ENCODE assay signal across 30 mouse cellular contexts in the genomic region with DNA sequence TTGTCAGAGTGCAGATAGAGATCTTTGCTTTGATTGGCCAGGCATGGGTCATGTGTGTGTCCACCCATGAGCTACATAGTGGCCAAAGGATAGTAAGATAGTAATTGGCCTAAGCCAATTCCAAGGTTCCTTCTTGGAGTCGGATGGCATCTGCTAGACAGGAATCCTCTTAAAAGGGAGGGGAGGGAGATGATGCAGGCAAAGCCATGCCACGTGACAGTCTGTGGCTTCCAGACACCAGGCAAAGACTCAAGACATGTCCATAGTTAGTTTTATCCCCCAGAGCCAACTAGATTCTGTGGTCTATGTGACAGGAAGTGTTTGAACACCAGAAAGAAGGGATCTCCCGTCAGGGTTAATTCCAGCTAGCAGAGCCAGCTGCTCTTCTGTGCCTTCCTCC. TPM values are rescaled to one million over a fixed set of nuclear protein-coding genes. Genes with fewer than 3 reads are reported as not detected.
DNase-seq lines count a peak whose midpoint lies in the region; ATAC-seq lines count a peak whose summit lies in the region.
"Had no signal": no experiment of that assay in that cellular context is flagged by ENCODE, and none has a peak within 500 bp of the region (broad histone marks: within the 10 kb centered on the region; RNA-seq: fewer than 3 reads in every experiment).

No protein-coding gene starts in this region.

- no peaks in the 10 kb centered on the region for H3K9me3 ChIP-seq in megakaryocyte, embryonic 14.5 days
- H3K9me3 ChIP-seq in intestine, embryonic 15.5 days: no peaks in the 10 kb centered on the region
- H3K9me3 ChIP-seq: embryonic facial prominence, embryonic 15.5 days; forebrain, embryonic 13.5 days; heart, embryonic 10.5 days; heart, embryonic 15.5 days; hindbrain, embryonic 13.5 days; limb, embryonic 13.5 days; lung, embryonic 15.5 days; midbrain, embryonic 15.5 days; neural tube, embryonic 12.5 days; stomach, embryonic 15.5 days had no signal

- peak overlapping the region; percentile 86 for H3K4me3 ChIP-seq in megakaryocyte, embryonic 14.5 days (replicated peaks)
- H3K4me3 ChIP-seq in intestine, embryonic 15.5 days (replicated peaks): no peak overlapping the region
- H3K4me3 ChIP-seq: embryonic facial prominence, embryonic 15.5 days; forebrain, embryonic 13.5 days; heart, embryonic 10.5 days; heart, embryonic 15.5 days; hindbrain, embryonic 13.5 days; layer of hippocampus, adult 2 months; left cerebral cortex, adult 2 months; limb, embryonic 13.5 days; lung, embryonic 15.5 days; midbrain, embryonic 15.5 days; neural tube, embryonic 12.5 days; stomach, embryonic 15.5 days had no signal

- DNase-seq in 416B (ENCODE audit: low read depth): peak; percentile 77
- DNase-seq in Muller cell, postnatal 12 days (ENCODE audit: inconsistent ontology term): peak; percentile 22
- peak; percentile 28 for DNase-seq in naive thymus-derived CD4-positive, alpha-beta T cell, adult 2 months (ENCODE audit: low read depth)
- DNase-seq in gastrocnemius, postnatal 14 days: no peak
- DNase-seq: adrenal gland, adult 8-10 months; cerebellum, adult 11-12 months; cerebellum, adult 9-11 months; gastrocnemius, postnatal 10 days; heart, adult 11 months; kidney, adult 11 months; kidney, postnatal 36 days; right cerebral cortex, postnatal 25 days; thymus, adult 18-20 months; thymus, postnatal 4 days had no signal

- no peak for ATAC-seq in megakaryocyte, adult 5-6 weeks (ENCODE audit: poor library complexity, severe bottlenecking)
- no peak for ATAC-seq in intestine, embryonic 15.5 days
- ATAC-seq: forebrain, embryonic 13.5 days; midbrain, embryonic 15.5 days had no signal

- 54% methylated on average over 3 of the region's 3 CpGs for WGBS in intestine, embryonic 15.5 days

- no peak overlapping the region for H3K9ac ChIP-seq in intestine, embryonic 15.5 days
- H3K9ac ChIP-seq: embryonic facial prominence, embryonic 15.5 days; forebrain, embryonic 13.5 days; heart, embryonic 15.5 days; hindbrain, embryonic 13.5 days; limb, embryonic 13.5 days; lung, embryonic 15.5 days; midbrain, embryonic 15.5 days; neural tube, embryonic 12.5 days; stomach, embryonic 15.5 days had no signal

- no peak overlapping the region for H3K27ac ChIP-seq in intestine, embryonic 15.5 days
- H3K27ac ChIP-seq: embryonic facial prominence, embryonic 15.5 days; forebrain, embryonic 13.5 days; heart, embryonic 10.5 days; heart, embryonic 15.5 days; hindbrain, embryonic 13.5 days; layer of hippocampus, adult 2 months; left cerebral cortex, adult 2 months; limb, embryonic 13.5 days; lung, embryonic 15.5 days; midbrain, embryonic 15.5 days; neural tube, embryonic 12.5 days; stomach, embryonic 15.5 days had no signal

- H3K4me2 ChIP-seq in intestine, embryonic 15.5 days (replicated peaks): no peak overlapping the region
- H3K4me2 ChIP-seq: embryonic facial prominence, embryonic 15.5 days; forebrain, embryonic 13.5 days; heart, embryonic 15.5 days; hindbrain, embryonic 13.5 days; limb, embryonic 13.5 days; liver, embryonic 11.5 days; lung, embryonic 15.5 days; midbrain, embryonic 15.5 days; neural tube, embryonic 12.5 days; stomach, embryonic 15.5 days had no signal

- peaks cover 4% of the 10 kb centered on the region for H3K36me3 ChIP-seq in megakaryocyte, embryonic 14.5 days (replicated peaks; ENCODE audit: low read length)
- H3K36me3 ChIP-seq in intestine, embryonic 15.5 days: no peaks in the 10 kb centered on the region
- H3K36me3 ChIP-seq: embryonic facial prominence, embryonic 15.5 days; heart, embryonic 10.5 days; heart, embryonic 15.5 days; hindbrain, embryonic 13.5 days; limb, embryonic 13.5 days; lung, embryonic 15.5 days; midbrain, embryonic 15.5 days; neural tube, embryonic 12.5 days; stomach, embryonic 15.5 days had no signal

- intact Hi-C loops in gastrocnemius, postnatal 14 days (cut with DNase I; ENCODE audit: low total_unique reads): loop anchor here (5.0 kb wide), 1 partner anchor 39 kb away; no protein-coding TSS in a partner anchor

- H3K4me1 ChIP-seq in megakaryocyte, embryonic 14.5 days: peaks cover 70% of the 10 kb centered on the region
- H3K4me1 ChIP-seq in intestine, embryonic 15.5 days (replicated peaks): no peaks in the 10 kb centered on the region
- H3K4me1 ChIP-seq: forebrain, embryonic 13.5 days; limb, embryonic 13.5 days; midbrain, embryonic 15.5 days; stomach, embryonic 15.5 days had no signal

- peaks cover 2% of the 10 kb centered on the region for H3K27me3 ChIP-seq in megakaryocyte, embryonic 14.5 days (replicated peaks)
- no peaks in the 10 kb centered on the region for H3K27me3 ChIP-seq in intestine, embryonic 15.5 days (replicated peaks)
- H3K27me3 ChIP-seq: embryonic facial prominence, embryonic 15.5 days; forebrain, embryonic 13.5 days; heart, embryonic 15.5 days; hindbrain, embryonic 13.5 days; limb, embryonic 13.5 days; lung, embryonic 15.5 days; midbrain, embryonic 15.5 days; neural tube, embryonic 12.5 days; stomach, embryonic 15.5 days had no signal

RNA-seq across cellular contexts. Expression of gene Cbx7, which starts 12.5 kb away (rescaled TPM):
- 2.2 and 5.7 TPM in 2 replicates for polyA plus RNA-seq in megakaryocyte, embryonic 14.5 days (2012; ENCODE audit: insufficient read depth, low replicate concordance)
- total RNA-seq in megakaryocyte, adult 5-6 weeks (2015): 4.9 and 5.5 TPM in 2 replicates
- total RNA-seq in megakaryocyte, adult 5-6 weeks (2017): 3.9 and 7.0 TPM in 2 replicates
- 1 to 10 TPM; 3.7 to 4.5 TPM for total RNA-seq in gastrocnemius, postnatal 14 days (2021)
- polyA plus RNA-seq in intestine, embryonic 15.5 days (2015; fragmentation: Nextera tagmentation; extraction: Ambion mirVana): 3.9 and 4.6 TPM in 2 replicates

RNA-seq across cellular contexts. Expression of gene Pdgfb, which starts 56.4 kb away (rescaled TPM):
- polyA plus RNA-seq in megakaryocyte, embryonic 14.5 days (2012; ENCODE audit: insufficient read depth, low replicate concordance): 107 and 125 TPM in 2 replicates
- total RNA-seq in megakaryocyte, adult 5-6 weeks (2015): 1.3 and 1.6 TPM in 2 replicates
- 0.40 and 1.7 TPM in 2 replicates for total RNA-seq in megakaryocyte, adult 5-6 weeks (2017)
- total RNA-seq in gastrocnemius, postnatal 14 days (2021): 10 to 100 TPM; 25.2 to 38.5 TPM
- polyA plus RNA-seq in intestine, embryonic 15.5 days (2015; fragmentation: Nextera tagmentation; extraction: Ambion mirVana): 7.2 and 8.3 TPM in 2 replicates

Comparison
In these comparisons a context has a peak if more than half of its experiments do, and no peak if none do; other contexts are left out.
1. RNA of gene Pdgfb, which starts 56.4 kb away (total RNA-seq): 25.2 to 38.5 TPM in gastrocnemius, postnatal 14 days; 0.40 to 1.7 TPM in megakaryocyte, adult 5-6 weeks; every median in the first group is over 4 times any median in the second.